8 mouse cellular contexts compared by ENCODE assay signal in genomic region chr6:117906590-117907271, GRCm38 (mm10). TPM values are rescaled to one million over a fixed set of nuclear protein-coding genes. Genes with fewer than 3 reads are reported as not detected.
DNase-seq lines count a peak whose midpoint lies in the region; ATAC-seq and TF ChIP-seq lines count a peak whose summit lies in the region.

No protein-coding gene starts in this region.

- no peak overlapping the region for H3K4me2 ChIP-seq in CH12.LX (ENCODE audit: insufficient read depth, low read depth, poor library complexity, severe bottlenecking)
- peak overlapping the region; percentile 87 for H3K4me2 ChIP-seq in forebrain, embryonic 11.5 days (ENCODE audit: low read depth, low read length, severe bottlenecking)
- H3K4me2 ChIP-seq in heart, postnatal 0 days (ENCODE audit: low read depth, low read length) = peak overlapping the region; percentile 74
- H3K4me2 ChIP-seq in liver, embryonic 16.5 days (ENCODE audit: low read depth, low read length) = peak overlapping the region; percentile 98
- peak overlapping the region; percentile 97 for H3K4me2 ChIP-seq in neural tube, embryonic 13.5 days

- peaks cover 88% of the 10 kb centered on the region for H3K79me2 ChIP-seq in CH12.LX (replicated peaks; ENCODE audit: control insufficient read depth, extremely low read depth, insufficient read depth, poor library complexity, severe bottlenecking)

- H3K4me1 ChIP-seq in CH12.LX (ENCODE audit: control insufficient read depth in 1 of 2, insufficient read depth in 2 of 2) = peaks cover 7 to 37% of the 10 kb centered on the region in 2 experiments; a peak in 3 of 4 replicates
- H3K4me1 ChIP-seq in forebrain, embryonic 11.5 days (replicated peaks; ENCODE audit: control insufficient read depth, insufficient read depth, low read length) = 0 out of 2 replicates have a peak, but pooled peaks cover 1% of the 10 kb centered on the region
- H3K4me1 ChIP-seq in heart, postnatal 0 days (ENCODE audit: control insufficient read depth, insufficient read depth) = peaks cover 27% of the 10 kb centered on the region
- H3K4me1 ChIP-seq in liver, embryonic 16.5 days (ENCODE audit: control insufficient read depth, low read depth, low read length) = peaks cover 44% of the 10 kb centered on the region
- peaks cover 33% of the 10 kb centered on the region for H3K4me1 ChIP-seq in neural tube, embryonic 13.5 days (replicated peaks)
- peaks cover 5% of the 10 kb centered on the region for H3K4me1 ChIP-seq in testis, adult 2 months (ENCODE audit: control insufficient read depth, insufficient read depth, low read length)

- H3K9me3 ChIP-seq in CH12.LX (replicated peaks; ENCODE audit: low read length) = no peaks in the 10 kb centered on the region
- no peaks in the 10 kb centered on the region for H3K9me3 ChIP-seq in forebrain, embryonic 11.5 days (ENCODE audit: control insufficient read depth, low read length)
- no peaks in the 10 kb centered on the region for H3K9me3 ChIP-seq in heart, postnatal 0 days (replicated peaks; ENCODE audit: control insufficient read depth, low read length)
- no peaks in the 10 kb centered on the region for H3K9me3 ChIP-seq in liver, embryonic 16.5 days (replicated peaks; ENCODE audit: control insufficient read depth, low read length)
- no peaks in the 10 kb centered on the region for H3K9me3 ChIP-seq in neural tube, embryonic 13.5 days

- no peaks in the 10 kb centered on the region for H3K27me3 ChIP-seq in CH12.LX (replicated peaks)
- H3K27me3 ChIP-seq in forebrain, embryonic 11.5 days (ENCODE audit: control insufficient read depth, insufficient read depth, low read length) = no peaks in the 10 kb centered on the region
- no peaks in the 10 kb centered on the region for H3K27me3 ChIP-seq in heart, postnatal 0 days (ENCODE audit: control insufficient read depth, insufficient read depth, low read length)
- no peaks in the 10 kb centered on the region for H3K27me3 ChIP-seq in liver, embryonic 16.5 days (ENCODE audit: control insufficient read depth, insufficient read depth, low read depth, low read length)
- no peaks in the 10 kb centered on the region for H3K27me3 ChIP-seq in neural tube, embryonic 13.5 days
- H3K27me3 ChIP-seq in testis, adult 2 months (ENCODE audit: control insufficient read depth, insufficient read depth, low read length) = no peaks in the 10 kb centered on the region

- DNase-seq in CH12.LX (ENCODE audit: extremely low read depth) = peak; percentile 97
- peak; percentile 93 for DNase-seq in c-Kit-positive CD71-positive TER-119-negative erythroid progenitor cells, embryonic 14.5 days (ENCODE audit: low read depth)
- peak; percentile 99 for DNase-seq in forebrain, embryonic 11.5 days (ENCODE audit: low spot score)
- DNase-seq in heart, postnatal 0 days (ENCODE audit: low spot score) = peak; percentile 99
- DNase-seq in kidney, postnatal 4 days = peak; percentile 97 to 99

- dilution Hi-C loops in CH12.LX (cut with MboI; ENCODE audit: extremely low pct_ligation_motif_present, extremely low pct_unique_long_range_greater_than_20kb, low sequenced_read_pairs) = no loop called here

- H3K27ac ChIP-seq in CH12.LX (ENCODE audit: insufficient read depth, low read depth) = peak overlapping the region; percentile 85
- H3K27ac ChIP-seq in forebrain, embryonic 11.5 days (ENCODE audit: low read depth, low read length) = peak overlapping the region; percentile 83
- peak overlapping the region; percentile 95 for H3K27ac ChIP-seq in heart, postnatal 0 days (ENCODE audit: low read depth)
- peak overlapping the region; percentile 96 for H3K27ac ChIP-seq in liver, embryonic 16.5 days (ENCODE audit: low read length)
- peak overlapping the region; percentile 91 for H3K27ac ChIP-seq in neural tube, embryonic 13.5 days (replicated peaks)
- H3K27ac ChIP-seq in testis, adult 2 months (ENCODE audit: control insufficient read depth, insufficient read depth, low read depth, low read length) = peak overlapping the region; percentile 99

- TF ChIP-seq CTCF in CH12.LX (conservative IDR thresholded peaks at IDR 0.05 in 1 of 2, IDR thresholded peaks at IDR 0.05 in 1 of 2; ENCODE audit: low read depth in 2 of 2, low read length in 2 of 2) = no peak
- TF ChIP-seq CTCF in heart, postnatal 0 days (IDR thresholded peaks at IDR 0.05; ENCODE audit: low read depth) = no peak
- TF ChIP-seq CTCF in testis, adult 2 months (IDR thresholded peaks at IDR 0.05; ENCODE audit: control insufficient read depth, insufficient read depth, insufficient replicate concordance, low read depth, low read length) = no peak

- peak overlapping the region; percentile 95 for H3K9ac ChIP-seq in CH12.LX (ENCODE audit: insufficient read depth, low read depth)
- H3K9ac ChIP-seq in forebrain, embryonic 11.5 days (ENCODE audit: low read length) = peak overlapping the region; percentile 96
- H3K9ac ChIP-seq in heart, postnatal 0 days (replicated peaks; ENCODE audit: low read depth, low read length) = peak overlapping the region; percentile 88
- H3K9ac ChIP-seq in liver, embryonic 16.5 days (ENCODE audit: low read depth, low read length) = peak overlapping the region; percentile 97
- peak overlapping the region; percentile 94 for H3K9ac ChIP-seq in neural tube, embryonic 13.5 days

- 0% methylated on average over 45 of the region's 68 CpGs for WGBS in forebrain, embryonic 11.5 days
- under 1% methylated on average over 66 of the region's 68 CpGs for WGBS in heart, postnatal 0 days
- under 1% methylated on average over 64 of the region's 68 CpGs for WGBS in liver, embryonic 16.5 days (ENCODE audit: insufficient replicate concordance)
- WGBS in neural tube, embryonic 13.5 days = under 1% methylated on average over 57 of the region's 68 CpGs

- peak overlapping the region; percentile 86 to 99 (median 96) for H3K4me3 ChIP-seq in CH12.LX (replicated peaks in 1 of 3; ENCODE audit: low read depth in 2 of 3, low read length in 2 of 3, poor library complexity in 1 of 3)
- H3K4me3 ChIP-seq in forebrain, embryonic 11.5 days (ENCODE audit: low read depth, low read length) = peak overlapping the region; percentile 99
- peak overlapping the region; percentile 94 for H3K4me3 ChIP-seq in heart, postnatal 0 days (ENCODE audit: low read depth, low read length)
- peak overlapping the region; percentile 99 for H3K4me3 ChIP-seq in liver, embryonic 16.5 days (ENCODE audit: low read depth, low read length)
- peak overlapping the region; percentile 95 for H3K4me3 ChIP-seq in neural tube, embryonic 13.5 days
- peak overlapping the region; percentile 100 for H3K4me3 ChIP-seq in testis, adult 2 months (ENCODE audit: control insufficient read depth, low read depth, low read length)

- peaks cover 0 to 10% of the 10 kb centered on the region in 2 experiments for H3K36me3 ChIP-seq in CH12.LX (replicated peaks in 1 of 2; ENCODE audit: control insufficient read depth in 1 of 2, insufficient read depth in 1 of 2, low read length in 1 of 2)
- H3K36me3 ChIP-seq in forebrain, embryonic 11.5 days (ENCODE audit: control insufficient read depth, insufficient read depth, low read length) = no peaks in the 10 kb centered on the region
- no peaks in the 10 kb centered on the region for H3K36me3 ChIP-seq in heart, postnatal 0 days (replicated peaks; ENCODE audit: control insufficient read depth, insufficient read depth, low read length)
- no peaks in the 10 kb centered on the region for H3K36me3 ChIP-seq in liver, embryonic 16.5 days (ENCODE audit: control insufficient read depth, insufficient read depth)
- H3K36me3 ChIP-seq in neural tube, embryonic 13.5 days = no peaks in the 10 kb centered on the region
- peaks cover 5% of the 10 kb centered on the region for H3K36me3 ChIP-seq in testis, adult 2 months (ENCODE audit: control insufficient read depth, insufficient read depth, low read length)

- in situ Hi-C loops in CH12.LX (cut with MboI; ENCODE audit: low pct_ligation_motif_present, low pct_unique_long_range_greater_than_20kb, low sequenced_read_pairs) = no loop called here

- no peak for TF ChIP-seq EP300 in CH12.LX (IDR thresholded peaks at IDR 0.05; ENCODE audit: low read length)
- no peak for TF ChIP-seq EP300 in heart, postnatal 0 days (IDR thresholded peaks at IDR 0.05; ENCODE audit: low read depth)

- peak; percentile 97 for ATAC-seq in forebrain, embryonic 11.5 days (replicated peaks; ENCODE audit: low FRiP score)
- ATAC-seq in heart, postnatal 0 days (ENCODE audit: insufficient read depth, low read depth) = peak; percentile 96
- peak; percentile 92 for ATAC-seq in liver, embryonic 16.5 days (ENCODE audit: low read depth)
- ATAC-seq in neural tube, embryonic 13.5 days (ENCODE audit: low read depth) = peak; percentile 99

- TF ChIP-seq POLR2A in CH12.LX (IDR thresholded peaks at IDR 0.05; ENCODE audit: low read depth, low read length) = peak; percentile 90
- TF ChIP-seq POLR2A in testis, adult 2 months (IDR thresholded peaks at IDR 0.05; ENCODE audit: control insufficient read depth, low read depth, low read length) = peak; percentile 99

- TF ChIP-seq RAD21 in CH12.LX (IDR thresholded peaks at IDR 0.05; ENCODE audit: low read depth, low read length) = no peak

RNA-seq across cellular contexts. Expression of gene Hnrnpf, which starts 6.6 kb away (rescaled TPM):
- total RNA-seq in CH12.LX (2012; rRNA removed) = 598 and 821 TPM in 2 replicates
- 1,196 and 1,374 TPM in 2 replicates for total RNA-seq in CH12.LX (2014; rRNA removed)
- polyA plus RNA-seq in CH12.LX (2012; ENCODE audit: insufficient read length, low read depth) = 790 and 847 TPM in 2 replicates
- polyA plus RNA-seq in forebrain, embryonic 11.5 days (2014; fragmentation: Nextera tagmentation; extraction: Ambion mirVana) = 782 and 811 TPM in 2 replicates
- 223 and 234 TPM in 2 replicates for total RNA-seq in heart, postnatal 0 days (2014; rRNA removed; ENCODE audit: low replicate concordance)
- polyA plus RNA-seq in heart, postnatal 0 days (2015; fragmentation: Nextera tagmentation; extraction: Ambion mirVana) = 292 and 314 TPM in 2 replicates
- polyA plus RNA-seq in liver, embryonic 16.5 days (2015; fragmentation: Nextera tagmentation; extraction: Ambion mirVana) = 420 and 472 TPM in 2 replicates
- 298 and 333 TPM in 2 replicates for polyA plus RNA-seq in neural tube, embryonic 13.5 days (2015; fragmentation: Nextera tagmentation; extraction: Ambion mirVana)
- 286 and 325 TPM in 2 replicates for polyA plus RNA-seq in testis, adult 2 months (2012; rRNA removed)

RNA-seq across cellular contexts. Expression of gene Fxyd4, which starts 30.8 kb away (rescaled TPM):
- total RNA-seq in CH12.LX (2012; rRNA removed) = not detected in 2 replicates
- total RNA-seq in CH12.LX (2014; rRNA removed) = not detected in 2 replicates
- 0.55 TPM in 1 of 2 replicates, not detected in the other for polyA plus RNA-seq in CH12.LX (2012; ENCODE audit: insufficient read length, low read depth)
- 2.8 and 3.9 TPM in 2 replicates for polyA plus RNA-seq in forebrain, embryonic 11.5 days (2014; fragmentation: Nextera tagmentation; extraction: Ambion mirVana)
- total RNA-seq in heart, postnatal 0 days (2014; rRNA removed; ENCODE audit: low replicate concordance) = not detected in 2 replicates
- polyA plus RNA-seq in heart, postnatal 0 days (2015; fragmentation: Nextera tagmentation; extraction: Ambion mirVana) = 0.55 and 0.97 TPM in 2 replicates
- 0.30 TPM in 1 of 2 replicates, not detected in the other for polyA plus RNA-seq in liver, embryonic 16.5 days (2015; fragmentation: Nextera tagmentation; extraction: Ambion mirVana)
- polyA plus RNA-seq in neural tube, embryonic 13.5 days (2015; fragmentation: Nextera tagmentation; extraction: Ambion mirVana) = 2.6 and 2.7 TPM in 2 replicates
- polyA plus RNA-seq in testis, adult 2 months (2012; rRNA removed) = 3.6 TPM in 1 of 2 replicates, not detected in the other

RNA-seq across cellular contexts. Expression of gene Zfp239, which starts 44.8 kb away (rescaled TPM):
- 13.1 and 16.2 TPM in 2 replicates for total RNA-seq in CH12.LX (2012; rRNA removed)
- total RNA-seq in CH12.LX (2014; rRNA removed) = 19.6 and 20.4 TPM in 2 replicates
- 15.1 and 16.6 TPM in 2 replicates for polyA plus RNA-seq in CH12.LX (2012; ENCODE audit: insufficient read length, low read depth)
- 14.4 and 16.9 TPM in 2 replicates for polyA plus RNA-seq in forebrain, embryonic 11.5 days (2014; fragmentation: Nextera tagmentation; extraction: Ambion mirVana)
- total RNA-seq in heart, postnatal 0 days (2014; rRNA removed; ENCODE audit: low replicate concordance) = 0.27 TPM in 1 of 2 replicates, not detected in the other
- 0.20 and 0.48 TPM in 2 replicates for polyA plus RNA-seq in heart, postnatal 0 days (2015; fragmentation: Nextera tagmentation; extraction: Ambion mirVana)
- 1.7 and 2.3 TPM in 2 replicates for polyA plus RNA-seq in liver, embryonic 16.5 days (2015; fragmentation: Nextera tagmentation; extraction: Ambion mirVana)
- 12.2 and 12.4 TPM in 2 replicates for polyA plus RNA-seq in neural tube, embryonic 13.5 days (2015; fragmentation: Nextera tagmentation; extraction: Ambion mirVana)
- polyA plus RNA-seq in testis, adult 2 months (2012; rRNA removed) = 4.6 TPM in 2 replicates

Comparison
In these comparisons a context has a peak if more than half of its experiments do, and no peak if none do; other contexts are left out.
1. Peak in every context shown above with its lines: DNase-seq, ATAC-seq, H3K4me3 ChIP-seq and H3K27ac ChIP-seq.